Mouse (Mus musculus): ENCODE measurements around the gene Mrgprh.

Mrgprh gene

DNA sequence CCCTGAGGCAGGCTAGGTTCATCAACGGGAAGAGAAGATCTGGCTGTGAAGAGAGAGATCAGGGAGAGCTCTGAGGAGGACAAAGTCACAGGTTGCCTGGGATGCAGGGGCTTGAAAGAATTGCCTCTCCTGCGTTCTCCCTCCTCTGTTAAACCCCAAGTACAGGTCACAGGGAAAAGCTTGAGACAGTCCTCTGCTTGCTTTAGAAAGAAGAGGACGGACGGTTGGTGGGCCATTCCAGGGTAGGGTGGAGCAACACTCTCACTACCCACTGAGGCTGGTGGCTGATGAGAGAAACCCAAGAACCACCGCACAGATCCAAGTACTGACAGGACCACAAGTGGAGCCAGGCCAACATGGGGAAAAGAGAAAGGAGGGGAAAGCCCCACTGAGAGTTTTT is at the start of gene Mrgprh:
Mrgprh (plus strand) TSS at position 301 of the 400 bp plus-strand sequence.
- no peak for DNase-seq (ENCODE audit: low spot score in 2 of 2)

DNA sequence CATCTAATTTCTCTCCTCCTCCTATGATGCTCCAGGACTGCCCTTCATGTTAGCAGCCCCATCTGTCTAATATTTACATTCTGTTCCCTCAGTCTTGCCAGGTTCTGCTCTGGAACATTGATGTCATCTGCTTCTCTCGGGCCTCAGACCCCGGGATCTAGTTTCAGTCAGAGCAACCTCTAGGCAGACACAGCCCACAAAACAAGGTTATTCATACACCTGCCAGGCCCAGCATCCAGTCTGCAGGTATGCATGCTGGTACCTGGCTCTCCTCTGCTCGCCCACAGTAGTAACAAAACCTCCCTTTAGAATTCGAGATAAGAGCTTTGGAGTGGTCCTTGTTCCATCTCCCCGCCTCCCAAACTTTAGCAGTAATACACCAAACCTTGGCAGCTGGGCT is 45.5 kb upstream of the Mrgprh start:
- DNase-seq (ENCODE audit: low spot score in 2 of 2): no peak

DNA sequence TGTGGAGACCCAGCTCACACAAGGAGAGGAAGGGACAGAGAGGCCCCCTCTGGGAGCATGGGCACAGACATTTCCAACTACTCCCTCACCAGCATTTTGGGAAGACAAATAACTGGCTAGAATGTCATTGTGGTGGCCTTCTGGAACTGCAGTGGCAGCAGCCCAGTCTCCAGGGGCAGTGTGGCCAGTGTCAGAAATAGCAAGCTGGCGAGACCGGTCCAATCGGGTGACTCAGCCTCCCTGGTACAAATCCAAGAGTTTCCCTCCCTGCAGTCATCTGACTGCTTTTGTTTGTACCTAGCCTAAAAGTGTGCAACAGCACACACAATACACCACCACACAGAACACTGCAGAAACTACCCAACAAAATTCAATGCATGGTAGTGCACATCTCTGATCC is 43.6 kb upstream of the Mrgprh start:
- DNase-seq (ENCODE audit: low spot score in 2 of 2): no peak

DNA sequence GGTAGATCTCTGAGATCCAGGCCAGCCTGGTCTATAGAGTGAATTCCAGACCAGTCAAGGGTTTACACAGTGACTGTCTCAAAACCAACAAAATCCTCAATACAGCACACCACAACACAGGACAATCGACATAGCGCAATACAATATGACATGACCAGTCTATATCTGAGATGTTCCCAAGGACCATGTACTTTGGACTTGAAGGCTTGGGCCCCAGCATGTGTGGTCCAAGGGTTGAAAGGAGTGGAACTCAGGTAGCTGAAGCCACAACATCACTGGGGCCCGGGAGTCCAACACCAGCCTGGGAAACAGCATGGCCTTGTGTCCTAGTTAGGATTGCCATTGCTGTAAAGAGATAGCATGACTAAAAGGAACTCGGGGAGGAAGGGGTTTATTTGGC is 43.2 kb upstream of the Mrgprh start:
- no peak for DNase-seq (ENCODE audit: low spot score in 2 of 2)

DNA sequence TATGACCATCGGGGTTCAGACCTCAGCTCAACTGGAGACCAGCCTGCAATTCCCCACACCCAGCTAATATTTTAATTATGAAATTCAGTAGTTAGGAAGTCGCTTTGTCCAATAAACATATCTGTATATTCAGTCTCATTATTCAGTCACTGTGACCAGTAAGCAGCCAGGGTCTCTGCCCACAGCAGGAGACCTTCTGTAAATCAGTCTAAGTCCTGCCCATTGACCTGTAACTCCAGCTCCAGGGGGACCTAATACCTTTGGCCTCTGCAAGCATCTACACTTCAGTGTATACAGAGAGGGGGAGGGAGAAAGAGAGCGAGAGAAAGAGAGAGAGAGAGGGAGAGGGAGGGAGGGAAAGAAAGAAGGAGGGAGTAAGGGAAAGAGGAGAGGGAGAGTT is 41.5 kb upstream of the Mrgprh start:
- DNase-seq (ENCODE audit: low spot score in 2 of 2): no peak

DNA sequence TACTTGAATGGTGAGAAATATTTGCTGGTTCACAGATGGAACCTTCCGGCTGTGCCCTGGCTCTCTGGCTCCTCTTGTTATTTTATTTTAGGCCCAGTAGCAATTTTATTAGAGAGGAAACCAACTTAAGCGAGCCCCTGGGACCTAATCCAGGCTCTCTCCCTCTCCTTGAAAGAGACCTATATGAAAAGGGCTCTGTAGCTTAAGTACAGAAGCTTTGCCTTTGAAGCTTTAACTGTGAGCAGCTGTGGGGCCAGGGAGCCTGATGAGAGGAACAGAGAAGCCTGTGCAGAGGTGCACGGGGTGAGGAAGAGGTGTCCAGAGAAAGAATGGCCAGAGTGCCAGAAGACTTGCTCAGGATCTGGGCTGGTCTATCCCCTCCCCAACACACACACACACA is 41.0 kb upstream of the Mrgprh start:
- no peak for DNase-seq (ENCODE audit: low spot score in 2 of 2)

DNA sequence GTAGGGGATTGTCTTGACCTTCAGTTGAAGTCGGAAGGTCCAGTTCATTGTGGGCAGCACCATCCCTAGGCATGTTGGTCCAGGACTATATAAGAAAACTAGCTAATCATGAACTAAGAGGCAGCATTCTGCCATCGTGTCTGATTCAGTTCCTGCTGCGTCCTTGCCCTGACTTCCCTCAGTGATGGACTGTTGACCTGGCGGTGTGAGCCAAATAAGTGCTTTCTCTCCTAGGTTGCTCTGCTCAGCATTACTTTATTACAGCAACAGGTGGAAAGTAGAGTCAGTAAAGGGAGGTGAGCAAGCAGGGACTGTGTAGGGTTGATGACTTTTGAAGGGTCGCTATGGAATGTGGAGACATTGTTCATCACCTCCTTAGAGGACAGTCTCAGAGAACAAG is 40.1 kb upstream of the Mrgprh start:
- no peak for DNase-seq (ENCODE audit: low spot score in 2 of 2)

DNA sequence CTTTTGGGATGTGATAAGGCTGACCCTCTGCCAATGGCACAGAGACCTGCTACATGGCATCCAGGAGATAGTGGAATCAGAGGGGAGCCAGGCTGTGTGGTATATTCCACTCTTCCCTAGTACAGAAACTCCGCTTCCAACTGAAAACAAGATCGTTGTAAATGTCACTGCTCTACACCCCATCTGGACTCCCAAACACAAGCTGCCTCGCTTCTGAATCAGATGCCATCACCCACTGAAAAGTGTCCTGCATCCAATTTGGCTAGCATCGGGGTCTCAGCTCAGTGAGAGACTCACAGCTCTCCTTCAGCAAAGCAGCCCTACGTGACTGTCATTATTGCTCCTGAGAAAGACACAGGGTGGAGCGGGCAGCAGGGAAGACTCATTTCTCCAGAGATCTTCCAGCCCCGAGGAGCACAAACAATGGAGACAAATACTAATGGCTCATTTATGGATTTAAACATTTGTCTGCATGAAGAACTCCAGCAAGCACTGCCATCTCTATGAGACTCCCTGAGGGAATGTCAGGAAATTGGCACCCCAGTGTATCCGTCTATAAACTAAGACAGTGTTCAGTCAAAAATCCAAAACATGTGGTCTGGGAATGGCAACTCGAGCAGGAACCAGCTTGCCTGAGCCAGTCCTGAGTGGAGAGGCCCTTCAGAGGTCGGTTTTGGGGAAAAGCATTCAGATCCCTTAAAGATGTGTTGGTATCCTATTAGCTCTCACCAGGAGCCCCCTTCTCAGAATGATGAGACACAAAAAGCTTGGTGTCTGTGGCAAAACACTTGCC is 36.2 kb upstream of the Mrgprh start:
- DNase-seq (ENCODE audit: low spot score in 2 of 2): peak; percentile 39 to 43

DNA sequence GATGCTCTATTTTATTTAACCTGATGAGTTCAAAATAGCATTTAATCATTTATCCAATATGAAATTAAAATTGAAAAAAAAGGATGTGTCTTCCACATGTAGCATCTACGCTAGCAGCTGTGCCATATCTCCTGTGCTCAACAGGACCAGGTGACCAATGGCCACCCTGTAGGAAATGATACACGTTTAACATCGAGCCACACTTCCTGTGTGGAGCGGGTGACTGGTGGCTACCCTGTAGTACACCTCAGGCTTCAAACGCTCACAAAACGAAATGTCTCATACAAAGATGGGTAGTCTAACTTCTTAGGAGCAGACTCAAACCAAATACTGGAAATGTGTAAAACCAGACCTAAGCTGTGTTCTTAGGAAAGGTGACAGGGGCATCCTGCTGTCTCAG is 32.0 kb upstream of the Mrgprh start:
- no peak for DNase-seq (ENCODE audit: low spot score in 2 of 2)

DNA sequence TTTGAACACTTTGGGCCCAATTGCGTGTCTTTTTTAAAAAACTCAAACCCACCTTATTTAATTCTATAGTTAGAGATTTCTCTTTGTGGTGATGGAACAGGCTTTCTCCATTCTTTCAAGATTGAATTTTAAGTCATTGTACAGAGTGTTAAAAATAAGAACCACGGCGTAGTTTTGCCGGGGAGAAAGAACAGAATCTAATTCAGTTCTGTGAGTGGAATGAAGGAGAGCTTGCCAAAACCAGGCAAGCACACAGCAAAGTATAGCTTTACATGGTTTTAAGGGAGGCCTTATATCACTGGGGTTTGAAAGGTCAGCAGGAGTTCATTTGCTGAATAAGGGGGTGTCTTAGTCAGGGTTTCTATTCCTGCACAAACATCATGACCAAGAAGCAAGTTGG is 31.3 kb upstream of the Mrgprh start:
- no peak for DNase-seq (ENCODE audit: low spot score in 2 of 2)

DNA sequence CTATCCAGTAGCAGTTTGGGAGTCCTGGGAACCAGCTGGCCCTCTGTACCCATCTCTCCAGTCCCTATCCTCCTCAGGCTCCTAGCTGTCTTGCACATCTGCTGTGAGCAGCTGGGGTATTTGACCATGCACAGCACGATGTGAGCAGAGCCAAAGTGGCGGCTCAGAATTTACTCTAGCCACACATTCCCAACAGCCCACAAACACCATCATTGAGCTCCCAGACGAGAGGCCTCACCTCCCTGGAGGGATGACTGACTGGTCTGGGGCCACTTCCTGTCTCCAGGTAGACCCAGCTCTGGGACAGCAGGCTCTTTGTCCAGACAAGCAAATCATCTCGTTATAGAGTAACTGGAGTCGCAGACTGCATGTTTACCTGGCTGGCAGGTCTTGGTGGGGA is 30.0 kb upstream of the Mrgprh start:
- DNase-seq (ENCODE audit: low spot score in 2 of 2): no peak

DNA sequence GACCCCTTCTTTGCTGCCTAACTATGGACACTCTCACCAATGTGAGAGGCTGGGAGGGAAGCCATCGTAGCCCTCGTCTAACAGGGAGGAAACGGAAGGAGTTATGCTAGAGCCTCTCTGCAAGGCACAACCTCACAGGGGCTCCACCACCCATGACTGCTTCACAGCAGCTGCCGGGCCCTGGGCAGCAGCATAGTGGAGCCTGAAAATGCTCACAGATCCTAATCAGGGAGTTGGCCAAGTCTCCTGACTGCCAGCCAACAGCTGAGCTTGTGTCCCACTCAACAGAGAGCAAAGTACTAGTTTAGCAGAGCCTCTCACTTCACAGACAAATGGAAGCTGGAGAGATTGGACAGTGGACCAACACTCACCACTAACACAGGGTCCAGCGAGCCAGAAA is 29.4 kb upstream of the Mrgprh start:
- no peak for DNase-seq (ENCODE audit: low spot score in 2 of 2)

DNA sequence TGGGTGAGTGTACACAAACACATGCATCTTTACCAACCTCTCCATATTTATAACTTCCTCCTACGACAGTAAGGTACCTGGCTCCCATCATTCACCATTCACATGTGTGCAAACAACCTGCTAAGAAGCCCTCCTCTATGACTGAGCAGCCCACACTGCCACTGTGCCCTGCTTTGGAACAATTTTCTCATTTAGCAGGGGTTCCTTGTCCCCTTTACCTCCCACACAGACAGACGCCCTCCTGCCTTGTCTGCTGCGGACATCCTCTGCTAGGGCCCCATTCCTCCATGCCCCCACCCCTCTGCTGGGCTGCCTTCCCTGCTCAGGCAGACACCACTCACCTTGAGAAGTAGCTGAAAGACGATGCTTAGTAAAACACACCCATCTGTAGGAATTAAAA is 28.1 kb upstream of the Mrgprh start:
- DNase-seq (ENCODE audit: low spot score in 2 of 2): no peak

DNA sequence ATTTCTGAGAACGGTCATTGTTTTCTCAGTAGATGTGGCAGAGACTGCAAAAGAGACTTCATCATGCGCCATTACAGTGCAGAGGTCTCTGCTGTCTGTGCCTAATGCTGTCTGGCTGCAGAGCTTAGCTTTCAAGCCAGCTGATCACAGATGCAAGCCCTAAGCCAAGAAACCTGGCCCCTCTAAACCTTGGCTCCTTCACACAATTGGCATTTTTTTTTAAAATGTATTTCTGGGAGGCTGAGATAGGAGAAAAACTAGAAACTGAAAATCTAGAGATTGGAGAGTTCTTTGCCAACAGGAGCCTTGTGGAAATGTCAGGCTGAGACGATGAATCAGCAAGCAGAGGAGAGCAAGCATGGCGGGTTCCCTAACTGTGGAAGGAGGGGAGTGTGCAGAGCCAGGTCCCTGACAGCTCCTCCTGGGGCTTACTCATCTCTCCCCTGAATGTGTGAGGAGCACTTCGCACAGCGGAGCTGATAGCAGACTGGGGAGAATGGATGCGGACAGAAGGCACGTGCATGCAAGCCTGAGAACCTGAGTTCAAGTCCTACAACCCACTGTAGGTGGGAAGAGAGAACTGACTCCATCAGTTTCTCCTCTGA is 26.0 kb upstream of the Mrgprh start:
- peak in 1 of 2 experiments; percentile 44 for DNase-seq (ENCODE audit: low spot score in 2 of 2)

DNA sequence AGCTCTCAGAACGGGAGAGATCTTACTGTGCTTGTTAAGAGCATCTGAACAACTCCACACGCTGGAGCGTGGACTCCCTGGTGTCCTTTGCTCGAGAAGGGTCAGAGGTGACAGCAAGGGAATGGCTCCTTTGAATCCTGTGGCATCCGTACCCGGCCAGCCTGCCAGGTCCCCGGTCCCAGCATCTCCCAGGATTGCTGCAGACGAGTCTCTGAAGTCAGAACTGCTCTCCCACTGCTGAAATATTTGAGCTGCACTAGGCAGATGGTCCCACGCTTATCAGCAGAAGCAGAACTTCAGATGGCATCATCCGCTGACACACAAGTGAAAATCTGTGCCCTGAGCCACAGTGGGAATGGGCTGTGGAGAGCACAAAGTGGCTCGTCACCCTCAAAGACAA is 24.1 kb upstream of the Mrgprh start:
- peak in 1 of 2 experiments; percentile 32 for DNase-seq (ENCODE audit: low spot score in 2 of 2)

DNA sequence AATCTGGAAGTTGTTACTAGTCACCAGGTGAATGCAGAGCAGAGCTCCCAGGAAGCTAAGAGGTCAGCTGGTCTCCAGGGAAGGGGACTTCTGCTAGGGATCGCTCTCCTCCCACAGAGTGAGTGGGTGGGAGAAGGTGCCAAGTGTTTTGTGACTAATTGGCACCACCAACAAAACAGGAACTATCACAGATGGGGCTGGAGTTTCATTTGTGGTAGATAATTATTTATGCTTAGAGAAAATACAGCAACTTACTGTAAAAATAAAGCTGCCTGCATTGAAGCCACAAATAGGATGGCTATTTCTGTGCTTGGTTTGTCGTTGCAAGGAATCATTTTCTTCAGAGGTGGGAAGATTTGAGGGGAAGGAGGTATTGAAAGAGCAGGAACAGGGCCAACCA is 22.0 kb upstream of the Mrgprh start:
- DNase-seq (ENCODE audit: low spot score in 2 of 2): no peak

DNA sequence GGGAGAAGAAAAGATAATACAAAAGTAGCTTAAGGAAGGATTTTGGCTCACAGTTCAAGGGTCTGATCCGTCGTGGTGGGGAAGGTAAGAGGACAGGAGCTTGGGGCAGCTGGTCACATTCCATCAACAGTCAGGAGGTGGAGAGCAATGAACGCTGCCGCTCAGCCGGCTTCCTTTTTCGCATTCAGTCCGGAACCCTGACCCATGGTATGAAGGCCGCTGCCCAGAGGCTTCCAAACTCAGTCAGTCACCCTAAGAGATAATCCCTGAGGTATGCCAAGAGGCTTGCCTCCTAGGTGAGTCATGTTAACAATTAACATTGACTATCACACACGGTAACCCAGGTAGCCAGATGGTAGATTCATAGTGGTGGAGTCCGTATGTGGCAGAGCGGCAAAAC is 21.4 kb upstream of the Mrgprh start:
- DNase-seq (ENCODE audit: low spot score in 2 of 2): no peak

DNA sequence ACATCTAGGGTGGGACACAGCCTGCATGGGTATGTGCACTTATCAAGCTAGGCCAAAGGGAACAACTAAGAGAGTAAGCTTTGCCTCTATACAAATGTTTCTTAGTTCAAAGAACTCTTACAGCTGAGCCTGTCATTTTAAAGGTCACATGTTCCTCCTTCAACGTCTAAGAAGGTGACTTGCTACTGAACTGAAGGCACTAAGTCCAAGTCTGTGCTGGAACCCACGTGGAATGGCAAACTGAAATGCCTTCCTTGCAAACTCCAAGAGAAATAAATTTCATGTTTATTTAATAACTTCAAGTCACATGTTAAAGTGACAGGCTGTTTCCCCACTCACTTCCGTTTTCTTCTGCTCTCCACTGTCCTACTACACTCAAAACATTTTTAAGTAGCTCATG is 18.4 kb upstream of the Mrgprh start:
- no peak for DNase-seq (ENCODE audit: low spot score in 2 of 2)

DNA sequence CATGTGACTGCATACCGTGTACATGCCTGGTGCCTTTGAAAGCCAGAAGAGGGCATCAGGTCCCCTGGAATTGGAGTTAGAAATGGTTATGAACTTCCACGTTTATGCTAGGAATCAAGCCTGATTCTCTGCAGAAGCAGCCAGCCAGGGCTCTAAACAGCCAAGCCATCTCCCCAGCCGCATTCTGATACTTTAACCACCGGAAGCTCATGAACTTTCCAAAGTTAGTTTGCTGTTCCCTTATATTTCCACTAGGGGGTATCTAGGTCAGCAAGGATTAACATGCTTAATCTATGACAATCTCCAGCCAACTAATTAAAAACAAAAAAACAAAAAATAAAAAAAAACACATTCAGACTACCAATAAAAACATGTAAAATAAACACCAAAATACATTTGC is 17.8 kb upstream of the Mrgprh start:
- no peak for DNase-seq (ENCODE audit: low spot score in 2 of 2)

DNA sequence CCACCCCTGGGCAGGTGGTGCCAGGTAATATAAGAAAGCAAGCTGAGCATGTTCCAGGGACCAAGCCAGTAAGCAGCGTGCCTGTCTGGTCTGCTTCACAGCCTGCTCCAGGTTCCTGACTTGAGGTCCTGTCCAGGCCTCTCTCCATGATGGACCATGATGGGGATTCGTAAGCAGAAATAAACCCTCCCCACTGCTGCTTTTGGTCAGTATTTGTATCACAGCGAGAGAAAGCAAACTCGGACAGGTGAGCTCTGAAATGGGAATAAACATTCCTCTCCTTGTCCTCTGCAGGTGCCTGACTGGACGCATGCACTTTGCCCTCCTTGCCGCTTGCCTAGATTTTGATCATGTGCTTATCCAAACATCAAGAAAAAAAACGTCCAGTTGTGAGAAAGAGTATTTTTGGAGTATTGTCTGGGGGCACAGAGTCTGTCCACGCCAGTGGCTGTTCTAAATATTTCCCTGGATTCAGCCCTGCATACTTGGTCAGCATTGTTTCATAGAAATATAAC is 16.8 kb upstream of the Mrgprh start:
- DNase-seq (ENCODE audit: low spot score in 2 of 2): no peak

DNA sequence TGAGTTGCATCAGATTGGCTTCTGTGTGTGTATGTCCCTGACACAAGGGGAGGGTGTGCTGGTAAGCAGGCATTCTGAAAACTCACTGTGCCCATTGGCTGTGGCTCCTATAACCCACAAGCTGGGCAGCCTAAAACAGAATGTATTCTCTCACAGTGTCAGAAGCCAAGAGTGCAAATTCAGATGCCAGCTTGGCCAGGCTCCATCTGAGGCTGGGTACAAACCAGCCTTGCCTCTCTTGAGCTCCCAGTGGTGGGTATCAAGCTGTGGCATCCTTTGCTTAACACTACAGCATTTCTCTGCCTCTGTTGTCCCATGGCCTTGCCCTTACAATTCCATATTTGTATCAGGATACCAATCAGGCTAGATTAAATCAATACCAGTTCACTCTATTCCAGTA is 11.7 kb upstream of the Mrgprh start:
- no peak for DNase-seq (ENCODE audit: low spot score in 2 of 2)

DNA sequence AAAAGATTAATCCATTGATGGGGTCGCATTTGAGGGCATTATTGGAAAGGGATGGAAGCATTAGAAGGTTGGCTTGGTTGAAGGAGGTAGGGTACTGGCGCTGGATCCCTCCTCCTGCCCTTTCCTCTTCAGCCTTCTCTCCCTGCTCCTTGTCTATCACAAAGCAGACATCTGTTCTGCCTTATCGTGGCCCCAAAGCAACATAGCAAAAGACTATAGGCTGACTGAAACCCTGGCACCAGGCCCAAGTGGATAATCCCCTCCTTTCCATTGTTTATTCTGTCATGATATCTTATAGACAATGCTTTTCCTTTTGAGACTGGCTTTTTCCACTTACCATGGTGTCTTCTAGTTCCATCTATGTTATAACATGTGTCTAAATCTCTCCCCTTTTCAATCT is 10.4 kb upstream of the Mrgprh start:
- DNase-seq (ENCODE audit: low spot score in 2 of 2): no peak

DNA sequence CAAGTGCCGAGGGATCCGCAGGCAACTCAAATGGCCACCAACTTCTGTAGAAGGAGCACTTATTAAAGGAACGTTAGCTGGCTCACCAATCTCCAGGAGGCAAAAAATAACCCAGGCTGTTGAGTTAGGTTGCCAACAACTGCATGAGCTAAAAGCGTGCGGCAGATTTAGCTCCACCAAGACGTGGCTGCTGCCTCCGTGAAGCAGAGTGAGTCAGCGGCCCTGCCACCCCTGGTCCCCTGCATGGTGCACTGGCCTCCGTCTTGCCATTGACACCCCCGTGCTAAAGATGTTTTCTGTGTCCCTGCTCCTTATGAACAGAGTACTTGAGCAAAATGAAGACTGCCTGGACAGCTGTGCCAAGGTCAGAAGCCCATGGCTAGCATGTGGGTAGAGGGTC is 9.0 kb upstream of the Mrgprh start:
- DNase-seq (ENCODE audit: low spot score in 2 of 2): no peak

DNA sequence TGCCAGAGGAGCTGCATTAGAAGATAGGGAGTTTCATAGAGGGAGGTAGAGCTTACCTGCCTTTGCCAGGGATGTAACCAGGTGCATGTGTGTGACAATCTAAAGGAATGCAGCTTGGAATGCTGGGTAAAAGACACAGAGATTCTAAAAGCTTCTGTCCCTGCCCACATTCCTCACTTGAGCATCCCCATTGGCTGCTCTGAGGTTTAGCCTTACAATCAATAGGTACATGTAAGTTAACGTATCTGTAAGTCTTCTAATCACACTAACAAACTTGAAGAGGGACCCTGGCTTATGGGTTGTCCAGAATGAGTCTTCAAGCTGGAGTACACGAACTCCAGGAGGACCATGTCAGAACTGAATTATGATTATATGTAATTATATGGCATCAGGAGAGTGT is 7.8 kb upstream of the Mrgprh start, which contains the start of gene Mas1:
Mas1 (minus strand) TSS at position 101 of the 400 bp plus-strand sequence.
- DNase-seq (ENCODE audit: low spot score in 2 of 2): no peak

All from frontal cortex, postnatal 10 days (tissue).